Mouse (Mus musculus) midbrain, embryonic 13.5 days (tissue): ENCODE data around the gene Bphl. TPM values are rescaled to one million over a fixed set of nuclear protein-coding genes. Genes with fewer than 3 reads are reported as not detected.

Experiments used
- ATAC-seq: fragments of 200-750 bp; cut with Nextera tagmentation; 2 replicates; pipeline ENCODE4 v1.8.0; 2017; ENCODE audit warnings: mild to moderate bottlenecking, moderate TSS enrichment, moderate library complexity
- H3K27ac ChIP-seq: fragments of 300-500 bp; sonication (generic); 2 replicates; pipeline ENCODE4 v1.5.1; 2015; ENCODE audit warnings: inconsistent platforms, mild to moderate bottlenecking, moderate library complexity
- H3K27me3 ChIP-seq: fragments of 300-500 bp; sonication (generic); 2 replicates; pipeline ENCODE4 v1.6.1; 2015; ENCODE audit warnings: mild to moderate bottlenecking, inconsistent platforms
- H3K36me3 ChIP-seq: fragments of 300-500 bp; sonication (generic); 2 replicates; pipeline ENCODE4 v1.6.1; 2015; ENCODE audit warnings: mild to moderate bottlenecking, inconsistent platforms
- H3K4me1 ChIP-seq: fragments of 300-500 bp; sonication (generic); replicated peaks from 2 replicates; pipeline ENCODE4 v1.6.1; 2015; ENCODE audit warnings: inconsistent platforms
- H3K4me2 ChIP-seq: fragments of 300-500 bp; sonication (generic); replicated peaks from 2 replicates; pipeline ENCODE4 v1.6.1; 2015; ENCODE audit warnings: moderate library complexity, mild to moderate bottlenecking, inconsistent platforms
- H3K4me3 ChIP-seq: fragments of 300-500 bp; sonication (generic); replicated peaks from 2 replicates; pipeline ENCODE4 v1.5.1; 2015; ENCODE audit warnings: mild to moderate bottlenecking, inconsistent platforms
- H3K9ac ChIP-seq: fragments of 300-500 bp; sonication (generic); replicated peaks from 2 replicates; pipeline ENCODE4 v1.6.1; 2015; ENCODE audit warnings: mild to moderate bottlenecking, inconsistent platforms
- H3K9me3 ChIP-seq: fragments of 300-500 bp; sonication (generic); 2 replicates; pipeline ENCODE4 v1.6.1; 2016; ENCODE audit warnings: mild to moderate bottlenecking, inconsistent platforms
- WGBS: fragments of 180-500 bp; shearing (Covaris S2); methylation state at CpG from one replicate; pipeline ENCODE4 v1.1.7; 2015; 5-methylcytosine and 5-hydroxymethylcytosine counted together
- polyA plus RNA-seq: library from polyadenylated mRNA; unstranded; fragments of >200 nt; fragmentation: Nextera tagmentation; extraction: Ambion mirVana; gene quantifications from 2 replicates; pipeline ENCODE4 v1.2.1, GENCODE M21; 2015

The Bphl gene
- polyA plus RNA-seq, 1 experiment from 2014 or later: 36.8 TPM

DNA sequence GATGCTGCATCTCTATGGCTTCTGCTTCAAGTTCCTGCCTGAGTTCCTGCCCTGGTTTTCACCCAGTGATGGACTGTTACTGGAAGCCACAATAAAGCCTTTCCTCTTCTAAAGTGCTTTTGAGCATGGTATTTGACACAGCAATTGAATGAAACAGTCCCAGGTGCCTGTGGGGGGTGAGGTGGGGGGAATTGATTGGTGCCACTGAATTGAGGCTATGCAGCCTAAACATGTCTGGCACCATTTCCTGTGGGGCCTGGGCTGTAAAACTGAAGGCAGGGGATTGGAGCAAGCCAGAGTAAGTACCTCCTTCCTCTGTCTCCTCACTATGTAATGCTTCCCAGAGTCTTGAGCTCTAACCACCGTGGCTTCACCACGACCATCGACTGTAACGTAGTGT, 77.3 kb downstream of the Bphl start:
- H3K4me1 ChIP-seq: peaks cover 4% of the 10 kb centered on the region; the same call in 1 of the 2 replicates
- no peak overlapping the region for H3K4me2 ChIP-seq
- no peak overlapping the region for H3K4me3 ChIP-seq
- H3K36me3 ChIP-seq: no peaks in the 10 kb centered on the region
- H3K27me3 ChIP-seq: no peaks in the 10 kb centered on the region
- H3K27ac ChIP-seq: no peak overlapping the region
- H3K9me3 ChIP-seq: no peaks in the 10 kb centered on the region
- no peak for ATAC-seq
- H3K9ac ChIP-seq: no peak overlapping the region
- WGBS: 88% methylated on average over 4 of the region's 4 CpGs

GRCm38 (mm10) chr13:34116508-34116907, 79.1 kb downstream of the Bphl start:
- H3K27me3 ChIP-seq: no peaks in the 10 kb centered on the region
- no peak overlapping the region for H3K4me3 ChIP-seq
- WGBS: 84% methylated on average over 6 of the region's 6 CpGs
- 0 out of 2 replicates have a peak, but pooled peaks cover 5% of the 10 kb centered on the region for H3K36me3 ChIP-seq
- H3K27ac ChIP-seq: no peak overlapping the region
- ATAC-seq: no peak
- H3K9me3 ChIP-seq: no peaks in the 10 kb centered on the region
- H3K4me2 ChIP-seq: no peak overlapping the region
- H3K9ac ChIP-seq: no peak overlapping the region
- H3K4me1 ChIP-seq: no peaks in the 10 kb centered on the region; the same call in 1 of the 2 replicates

DNA sequence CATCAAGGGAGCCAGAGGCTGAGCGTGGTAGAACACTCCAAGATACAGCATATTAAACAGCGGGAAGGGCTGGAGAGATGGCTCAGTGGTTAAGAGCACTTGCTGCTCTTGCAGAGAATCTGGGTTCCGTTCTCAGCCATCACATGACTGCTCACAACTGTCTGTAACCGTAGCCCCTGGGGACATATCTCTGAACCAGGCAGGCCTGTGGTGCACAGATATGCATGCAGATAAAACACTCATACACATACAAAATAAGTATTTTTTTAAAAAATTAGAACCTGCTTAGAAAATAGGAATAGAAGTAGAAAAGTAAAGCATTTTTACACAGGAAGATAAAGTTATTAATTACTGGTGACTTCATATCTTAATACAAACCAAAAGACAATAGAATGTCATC, 81.4 kb downstream of the Bphl start:
- Histone ChIP-seq H3K4me2 (no peak overlapping the region), H3K36me3 (peaks cover 17% of the 10 kb centered on the region), H3K9me3 (no peaks in the 10 kb centered on the region), H3K27me3 (no peaks in the 10 kb centered on the region), H3K9ac (no peak overlapping the region), H3K27ac (no peak overlapping the region), H3K4me1 (peaks cover 16% of the 10 kb centered on the region), H3K4me3 (no peak overlapping the region)
- no peak for ATAC-seq
- WGBS: 83% methylated on average over 4 of the region's 4 CpGs

DNA sequence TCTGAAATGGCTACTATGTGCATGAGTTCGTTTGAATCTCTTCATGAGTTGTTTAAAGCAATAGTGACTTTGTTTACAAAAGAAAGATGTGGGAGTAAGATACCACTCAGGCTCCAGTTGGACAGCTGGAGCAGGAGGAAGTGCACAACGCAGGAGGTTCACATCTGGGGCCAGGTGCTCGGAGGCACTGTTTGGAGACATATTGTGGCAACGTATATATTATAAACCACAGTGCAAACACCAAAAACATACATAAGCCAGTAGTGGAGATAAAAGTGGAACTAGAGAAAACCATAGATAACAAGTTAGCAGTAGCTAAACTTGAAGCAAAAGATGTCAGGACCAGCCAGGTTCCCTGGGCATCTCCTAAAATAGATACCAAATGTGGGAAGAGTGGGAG, 82.0 kb downstream of the Bphl start:
- H3K27ac ChIP-seq: no peak overlapping the region
- H3K9ac ChIP-seq: no peak overlapping the region
- no peaks in the 10 kb centered on the region for H3K27me3 ChIP-seq
- H3K4me1 ChIP-seq: peaks cover 22% of the 10 kb centered on the region
- WGBS: 90% methylated on average over 4 of the region's 4 CpGs
- no peaks in the 10 kb centered on the region for H3K9me3 ChIP-seq
- H3K4me3 ChIP-seq: no peak overlapping the region
- no peak overlapping the region for H3K4me2 ChIP-seq
- H3K36me3 ChIP-seq: peaks cover 22% of the 10 kb centered on the region
- ATAC-seq: no peak

GRCm38 (mm10) chr13:34120536-34120935, 83.1 kb downstream of the Bphl start:
- Histone ChIP-seq H3K4me3 (no peak overlapping the region), H3K27ac (no peak overlapping the region), H3K9me3 (no peaks in the 10 kb centered on the region), H3K36me3 (peaks cover 32% of the 10 kb centered on the region), H3K27me3 (no peaks in the 10 kb centered on the region), H3K4me2 (no peak overlapping the region), H3K9ac (no peak overlapping the region), H3K4me1 (peaks cover 33% of the 10 kb centered on the region)
- 98% methylated on average over 2 of the region's 2 CpGs for WGBS
- no peak for ATAC-seq

Other genes with a start within 250 kb of the Bphl start
- gene Serpinb6e, start 194.2 kb upstream of the Bphl start, polyA plus RNA-seq: not detected in 2 replicates
- gene Serpinb6c, start 131.9 kb upstream of the Bphl start, polyA plus RNA-seq: not detected in 2 replicates
- 8.4 and 9.7 TPM in 2 replicates for gene Nqo2, start 72.9 kb upstream of the Bphl start, polyA plus RNA-seq
- gene Ripk1, start 35.2 kb upstream of the Bphl start, polyA plus RNA-seq: 5.3 and 6.4 TPM in 2 replicates
- 29.5 and 31.1 TPM in 2 replicates for gene Serpinb6a, start 34.8 kb upstream of the Bphl start, polyA plus RNA-seq
- gene Tubb2a, start 40.4 kb downstream of the Bphl start, polyA plus RNA-seq: 1,655 and 1,711 TPM in 2 replicates
- gene Tubb2b, start 92.9 kb downstream of the Bphl start, polyA plus RNA-seq: 833 and 846 TPM in 2 replicates
- 92.5 and 94.6 TPM in 2 replicates for gene Psmg4, start 125.4 kb downstream of the Bphl start, polyA plus RNA-seq